Mouse (Mus musculus) liver, embryonic 18 days (tissue): ENCODE data around the gene Ocel1. TPM values are rescaled to one million over a fixed set of nuclear protein-coding genes. Genes with fewer than 3 reads are reported as not detected.

Experiments
- polyA plus RNA-seq: library from polyadenylated mRNA; depleted of rRNA; stranded (reverse); fragments of >200 nt; gene quantifications from 2 replicates; pipeline ENCODE4 v1.2.3, GENCODE M21; 2012; rRNA removed

Gene Ocel1
- polyA plus RNA-seq, result 3.7 and 3.9 TPM in 2 replicates

DNA sequence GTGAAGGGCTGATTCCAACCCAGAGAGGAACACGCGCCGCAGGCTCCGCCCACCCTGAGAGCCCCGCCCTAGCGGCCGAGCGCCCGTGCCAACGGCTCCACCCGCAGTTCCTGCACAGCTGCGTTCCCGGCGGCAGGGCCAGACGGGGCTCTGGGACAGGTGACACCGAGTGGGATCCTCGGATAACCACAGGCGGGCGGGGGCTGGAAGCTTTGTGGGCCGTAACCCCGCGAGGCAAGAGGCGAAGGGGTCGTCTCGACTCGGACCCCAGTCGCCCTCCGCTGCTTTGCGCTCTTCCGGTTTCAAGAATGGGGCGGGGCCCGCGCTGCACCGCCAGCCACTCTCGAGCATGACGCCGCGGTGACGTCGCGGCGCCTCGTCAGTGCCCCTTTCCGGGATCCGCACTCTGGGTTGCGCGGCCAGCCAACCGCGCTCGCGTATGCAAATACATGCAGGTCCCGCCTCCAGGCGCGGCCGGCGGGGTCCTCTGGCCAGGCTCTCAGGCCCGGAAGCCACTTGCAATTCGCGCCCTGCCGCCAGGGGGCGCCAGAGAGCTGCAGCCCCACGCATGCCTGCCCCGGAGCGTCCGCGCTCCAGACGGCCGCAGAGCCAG is at the start of gene Ocel1:
Ocel1 (plus strand) TSS at position 63 of the 613 bp plus-strand sequence.

DNA sequence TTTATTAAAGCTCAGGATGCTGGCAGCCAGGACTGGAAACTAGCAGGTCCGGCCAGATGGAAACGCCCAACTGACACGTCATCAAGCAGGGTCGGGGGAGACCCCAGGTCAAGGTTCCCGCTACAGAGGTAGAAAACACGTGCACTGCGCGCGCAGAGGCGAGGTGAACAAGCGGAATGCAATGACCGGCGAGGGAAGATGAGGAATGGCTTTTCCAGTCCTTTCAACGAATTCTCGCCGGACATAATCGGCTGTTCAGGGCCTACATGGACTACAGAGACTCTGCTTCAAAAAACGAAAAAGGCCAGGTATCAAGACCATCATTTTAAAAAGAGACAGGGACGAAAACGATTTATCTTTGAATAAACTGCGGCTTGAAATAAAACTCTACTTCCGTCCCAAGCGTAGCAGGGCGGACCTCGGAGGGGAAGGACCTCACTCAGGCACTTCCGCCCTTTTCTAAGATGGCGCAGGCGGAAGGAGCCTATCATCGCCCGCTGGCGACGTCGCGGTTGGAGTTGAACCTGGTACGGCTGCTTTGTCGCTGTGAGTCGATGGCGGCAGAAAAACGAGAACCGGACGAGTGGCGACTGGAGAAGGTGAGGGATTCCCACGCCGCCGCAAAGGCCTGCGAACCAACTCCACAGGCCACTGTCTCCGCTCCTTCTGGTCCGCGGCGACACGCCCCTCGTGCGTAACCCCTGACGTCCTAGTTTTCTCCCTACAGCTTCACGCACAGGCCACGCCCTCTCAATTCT is 4.1 kb upstream of the Ocel1 start, which contains the start of gene Use1:
Use1 (plus strand) TSS at position 78 of the 758 bp plus-strand sequence.

DNA sequence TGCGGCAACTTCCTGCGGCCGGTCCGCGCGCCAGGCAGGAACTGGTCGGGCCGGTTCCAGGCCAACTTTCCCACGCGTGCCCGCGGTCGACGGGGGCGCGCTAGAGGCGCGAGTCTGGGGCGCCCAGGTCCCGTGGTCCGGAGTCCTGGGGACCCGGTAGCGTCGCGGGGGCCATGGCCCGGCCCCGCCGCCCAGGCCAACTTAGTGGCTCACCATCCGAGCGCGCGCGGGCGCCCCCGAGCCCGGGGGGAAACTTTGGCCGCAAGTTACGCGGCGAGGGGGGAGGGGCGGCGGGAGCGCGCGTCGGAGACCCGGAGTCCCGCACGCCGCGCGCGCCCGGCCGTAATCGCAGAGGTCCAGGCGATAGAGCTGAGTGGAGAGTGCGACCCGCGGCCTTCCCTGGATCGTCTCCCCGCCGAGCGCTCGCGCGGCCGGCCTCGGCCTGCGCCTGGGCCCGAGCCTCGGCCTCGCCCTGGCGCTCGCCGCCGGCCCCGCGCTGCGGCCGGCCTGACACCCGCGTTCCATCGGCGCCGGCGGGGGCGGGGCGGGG is 10.4 kb downstream of the Ocel1 start, which contains the start of gene Nr2f6:
Nr2f6 (minus strand) TSS at position 540 of the 550 bp plus-strand sequence.

DNA sequence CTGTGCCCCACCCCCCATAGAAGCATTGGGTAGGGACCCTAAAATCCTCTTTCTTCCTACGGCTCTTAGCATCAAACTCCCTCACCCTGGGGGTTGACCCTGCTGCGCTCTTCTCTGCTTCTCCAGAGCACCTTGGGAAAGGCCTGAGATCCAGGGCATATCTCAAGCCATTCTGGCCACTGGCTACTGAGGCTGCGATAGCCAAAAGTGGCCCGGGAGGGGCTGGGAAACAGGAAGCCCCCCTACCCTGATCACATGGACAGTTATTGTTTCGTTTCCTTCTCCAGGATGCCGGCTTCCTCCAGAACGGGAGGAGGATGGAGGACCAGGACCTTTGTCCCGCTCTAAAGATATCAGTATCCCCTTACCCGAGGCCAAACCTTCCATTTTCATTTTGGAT is 24.5 kb downstream of the Ocel1 start, which contains the start of gene Ushbp1:
Ushbp1 (minus strand) TSS at position 174 of the 400 bp plus-strand sequence.

DNA sequence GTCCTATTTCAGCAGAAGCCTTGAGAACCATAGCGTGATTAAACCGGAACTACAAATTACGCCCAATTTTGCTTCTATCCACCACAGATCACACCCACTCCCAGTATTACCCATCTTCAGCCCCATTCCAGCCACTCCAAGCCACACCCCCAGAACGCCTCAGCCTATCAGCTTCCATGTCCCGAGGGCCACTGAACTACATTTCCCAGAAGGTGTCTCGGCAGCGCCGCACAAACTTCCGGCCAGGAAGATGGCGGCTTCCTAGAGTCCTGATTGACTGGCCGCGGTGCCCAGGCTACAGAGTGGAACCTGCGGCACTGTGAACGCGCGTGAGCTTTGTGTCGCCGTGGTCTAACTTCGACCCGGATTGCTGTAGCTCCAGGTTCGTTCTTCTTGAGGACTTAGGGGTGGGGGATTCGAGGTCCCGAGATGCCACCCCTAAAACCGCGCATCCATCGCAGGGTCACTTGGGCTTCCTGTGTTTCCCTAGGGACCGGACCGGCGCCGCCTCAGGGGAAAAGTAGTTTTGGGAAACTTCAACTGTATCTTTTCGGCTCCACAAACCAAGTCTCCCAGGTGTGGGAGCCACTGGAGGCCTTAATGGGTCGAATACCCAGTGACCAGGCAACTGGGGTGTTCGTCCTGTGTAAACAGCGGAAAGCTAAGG is 25.7 kb downstream of the Ocel1 start, which contains the start of gene Babam1:
Babam1 (plus strand) TSS at position 223 of the 667 bp plus-strand sequence.

DNA sequence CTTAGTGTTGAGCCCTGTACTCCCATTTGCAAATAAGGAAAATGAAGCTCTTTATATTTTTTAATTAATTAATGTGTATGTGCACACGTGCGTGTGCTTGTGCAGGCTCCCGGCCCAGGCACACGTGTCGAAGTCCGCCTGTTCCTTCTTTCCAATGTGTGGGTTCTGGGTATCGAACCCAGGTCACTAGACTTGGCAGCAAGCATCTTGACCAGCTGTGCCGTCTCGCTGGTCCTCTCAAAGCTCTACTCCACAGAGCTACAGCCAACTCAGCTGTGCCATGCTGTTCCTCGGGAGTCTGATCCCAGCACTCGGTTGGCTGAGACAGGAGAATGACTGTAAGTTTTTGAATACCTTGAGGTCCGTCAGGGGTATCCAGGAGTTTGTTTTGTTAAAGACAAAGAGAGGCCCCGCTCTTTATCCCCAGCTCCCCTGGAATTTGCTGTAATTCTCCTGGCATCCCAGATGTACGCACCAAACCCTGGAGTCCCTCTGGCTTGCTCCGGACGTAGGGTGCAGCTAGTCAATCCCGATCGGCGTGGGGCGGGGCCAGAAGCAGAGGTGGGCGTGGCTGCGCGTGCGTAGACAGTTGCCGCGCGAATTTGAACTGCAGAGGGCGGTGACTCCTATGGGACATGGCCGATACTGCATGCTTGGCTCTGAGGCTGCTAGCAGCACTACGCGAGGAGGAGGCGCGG is 34.5 kb downstream of the Ocel1 start, which contains the start of gene Ankle1:
Ankle1 (plus strand) TSS at position 610 of the 698 bp plus-strand sequence.

Other genes starting within 250 kb of the Ocel1 start
- 5.8 and 6.5 TPM in 2 replicates for gene Myo9b, start 98.6 kb upstream of the Ocel1 start, polyA plus RNA-seq
- gene Haus8, start 98.4 kb upstream of the Ocel1 start, polyA plus RNA-seq, result 11.7 and 13.0 TPM in 2 replicates
- 58.7 and 64.8 TPM in 2 replicates for gene Use1, start 4.5 kb upstream of the Ocel1 start, polyA plus RNA-seq
- gene Nr2f6, start 10.7 kb downstream of the Ocel1 start, polyA plus RNA-seq, result 41.6 and 43.5 TPM in 2 replicates
- 7.7 and 10.4 TPM in 2 replicates for gene Ushbp1, start 24.5 kb downstream of the Ocel1 start, polyA plus RNA-seq
- 52.9 and 54.8 TPM in 2 replicates for gene Babam1, start 25.6 kb downstream of the Ocel1 start, polyA plus RNA-seq
- 20.7 and 26.6 TPM in 2 replicates for gene Ankle1, start 34.7 kb downstream of the Ocel1 start, polyA plus RNA-seq
- 5.5 and 5.9 TPM in 2 replicates for gene Abhd8, start 92.4 kb downstream of the Ocel1 start, polyA plus RNA-seq
- gene Mrpl34, start 93.7 kb downstream of the Ocel1 start, polyA plus RNA-seq, result 40.1 and 49.6 TPM in 2 replicates
- gene Dda1, start 97.9 kb downstream of the Ocel1 start, polyA plus RNA-seq, result 20.9 and 21.3 TPM in 2 replicates
- gene Ano8, start 114.7 kb downstream of the Ocel1 start, polyA plus RNA-seq, result 1.9 and 2.2 TPM in 2 replicates
- gene Gtpbp3, start 116.8 kb downstream of the Ocel1 start, polyA plus RNA-seq, result 7.7 and 9.4 TPM in 2 replicates
- gene Plvap, start 140.5 kb downstream of the Ocel1 start, polyA plus RNA-seq, result 22.0 and 24.1 TPM in 2 replicates
- gene Ccdc194, start 154.4 kb downstream of the Ocel1 start, polyA plus RNA-seq, result 0.16 and 0.24 TPM in 2 replicates
- gene Bst2, start 166.2 kb downstream of the Ocel1 start, polyA plus RNA-seq, result 137 and 184 TPM in 2 replicates
- 46.5 and 48.2 TPM in 2 replicates for gene Mvb12a, start 171.6 kb downstream of the Ocel1 start, polyA plus RNA-seq
- 0.49 and 0.64 TPM in 2 replicates for gene Tmem221, start 187.6 kb downstream of the Ocel1 start, polyA plus RNA-seq
- not detected in 2 replicates for gene Nxnl1, start 195.3 kb downstream of the Ocel1 start, polyA plus RNA-seq
- gene Slc27a1, start 197.6 kb downstream of the Ocel1 start, polyA plus RNA-seq, result 6.8 and 7.5 TPM in 2 replicates
- 63.9 and 74.3 TPM in 2 replicates for gene Pgls, start 220.9 kb downstream of the Ocel1 start, polyA plus RNA-seq
- 5.4 and 6.2 TPM in 2 replicates for gene Fam129c, start 226.3 kb downstream of the Ocel1 start, polyA plus RNA-seq
- gene Colgalt1, start 239.7 kb downstream of the Ocel1 start, polyA plus RNA-seq, result 49.9 and 57.5 TPM in 2 replicates